In the genomic region with DNA sequence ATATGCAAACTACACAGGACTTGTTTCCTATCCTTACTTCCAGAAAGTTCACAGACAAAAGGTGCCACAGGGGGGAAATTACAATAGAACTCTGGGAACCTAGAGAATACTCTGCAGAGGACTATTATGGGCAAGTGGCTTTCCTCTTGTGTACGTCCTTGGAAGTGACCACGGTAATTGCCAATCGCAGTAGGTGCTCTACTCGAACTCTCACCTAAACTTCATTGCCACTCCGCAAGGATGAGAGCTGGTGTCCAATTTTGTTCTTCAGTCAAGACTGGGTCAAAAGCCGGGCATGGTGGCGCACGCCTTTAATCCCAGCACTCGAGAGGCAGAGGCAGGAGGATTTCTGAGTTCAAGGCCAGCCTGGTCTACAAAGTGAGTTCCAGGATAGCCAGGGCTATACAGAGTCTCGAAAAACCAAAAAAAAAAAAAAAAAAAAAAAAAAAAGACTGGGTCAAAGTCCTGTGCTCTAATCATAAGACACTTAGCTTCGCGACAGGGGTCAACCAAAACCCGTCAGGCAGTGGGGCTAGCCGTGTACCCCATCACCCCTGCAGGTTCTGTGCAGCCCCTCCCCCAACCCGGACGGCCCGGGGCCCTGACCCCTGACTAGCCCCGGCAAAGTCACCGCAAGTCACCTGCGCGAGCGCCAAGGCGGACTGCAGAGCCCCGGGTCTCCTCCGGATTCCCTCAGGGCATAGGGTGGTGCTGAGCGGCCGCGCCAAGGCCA, we compare ENCODE assay signal across 8 mouse cellular contexts. TPM values are rescaled to one million over a fixed set of nuclear protein-coding genes. Genes with fewer than 3 reads are reported as not detected.
A peak's percentile ranks its signal among the peaks of the same experiment; 100 is the strongest.
DNase-seq lines count a peak whose midpoint lies in the region; ATAC-seq and TF ChIP-seq lines count a peak whose summit lies in the region.
"Not testable (repeated sequence)": the region's sequence is repeated elsewhere in the genome, so short reads cannot be mapped to it uniquely, and the experiment has no call there.

No protein-coding gene starts in this region.

- not testable (repeated sequence) for H3K27me3 ChIP-seq in forebrain, embryonic 10.5 days (ENCODE audit: poor library complexity, severe bottlenecking); hindbrain, embryonic 10.5 days (ENCODE audit: insufficient read depth, poor library complexity, severe bottlenecking); lung, embryonic 16.5 days (ENCODE audit: control insufficient read depth, insufficient read depth, low read depth, low read length)

- H3K4me2 ChIP-seq in lung, embryonic 16.5 days (ENCODE audit: low read depth, low read length): peak overlapping the region; percentile 94

- peak; percentile 42 for DNase-seq in ES-CJ7 (ENCODE audit: low read depth, low spot score)
- DNase-seq in cerebellum, adult 11-12 months: peak; percentile 21
- DNase-seq in forebrain, embryonic 10.5 days (ENCODE audit: extremely low spot score, low spot score): peak; percentile 71
- DNase-seq in hindbrain, embryonic 10.5 days (ENCODE audit: low spot score): peak; percentile 75
- peak in 1 of 2 experiments; percentile 43 for DNase-seq in layer of hippocampus, adult 2 months (ENCODE audit: low spot score in 2 of 2)
- peak; percentile 76 for DNase-seq in neural tube, embryonic 10.5 days (ENCODE audit: extremely low spot score, low spot score)
- DNase-seq in testis, postnatal 10 days (ENCODE audit: low spot score): peak; percentile 79

- H3K4me1 ChIP-seq in forebrain, embryonic 10.5 days: peaks cover 20% of the 10 kb centered on the region
- H3K4me1 ChIP-seq in hindbrain, embryonic 10.5 days (replicated peaks): peaks cover 13% of the 10 kb centered on the region
- peaks cover 11% of the 10 kb centered on the region for H3K4me1 ChIP-seq in lung, embryonic 16.5 days (replicated peaks; ENCODE audit: control insufficient read depth, insufficient read depth, low read length)

- peak overlapping the region; percentile 75 for H3K4me3 ChIP-seq in forebrain, embryonic 10.5 days
- peak overlapping the region; percentile 79 for H3K4me3 ChIP-seq in hindbrain, embryonic 10.5 days
- peak overlapping the region; percentile 67 for H3K4me3 ChIP-seq in layer of hippocampus, adult 2 months
- peak overlapping the region; percentile 73 for H3K4me3 ChIP-seq in lung, embryonic 16.5 days (ENCODE audit: low read length)

- WGBS in forebrain, embryonic 10.5 days: 4% methylated on average over 28 of the region's 28 CpGs
- 8% methylated on average over 28 of the region's 28 CpGs for WGBS in hindbrain, embryonic 10.5 days
- 4% methylated on average over 25 of the region's 28 CpGs for WGBS in lung, embryonic 16.5 days

- ATAC-seq in lung, embryonic 16.5 days (ENCODE audit: low read depth): peak; percentile 76

- not testable (repeated sequence) for H3K9me3 ChIP-seq in forebrain, embryonic 10.5 days; hindbrain, embryonic 10.5 days; lung, embryonic 16.5 days (ENCODE audit: control insufficient read depth, low read length)

- peaks cover 38% of the 10 kb centered on the region for H3K36me3 ChIP-seq in forebrain, embryonic 10.5 days (replicated peaks)
- H3K36me3 ChIP-seq in hindbrain, embryonic 10.5 days: peaks cover 32% of the 10 kb centered on the region
- peaks cover 14% of the 10 kb centered on the region for H3K36me3 ChIP-seq in lung, embryonic 16.5 days (ENCODE audit: control insufficient read depth, insufficient read depth, low read length)

- peak overlapping the region; percentile 88 for H3K9ac ChIP-seq in lung, embryonic 16.5 days (ENCODE audit: low read length)

- H3K27ac ChIP-seq in forebrain, embryonic 10.5 days: peak overlapping the region; percentile 93
- peak overlapping the region; percentile 95 for H3K27ac ChIP-seq in hindbrain, embryonic 10.5 days
- H3K27ac ChIP-seq in layer of hippocampus, adult 2 months: peak overlapping the region; percentile 97
- H3K27ac ChIP-seq in lung, embryonic 16.5 days (ENCODE audit: low read length): 0 out of 2 replicates have a peak overlapping the region, but pooled peaks have one; percentile 46

- not testable (repeated sequence) for TF ChIP-seq CTCF in layer of hippocampus, adult 2 months (conservative IDR thresholded peaks at IDR 0.05)

RNA-seq across cellular contexts. Expression of gene Ndufab1, which starts 0.5 kb away (rescaled TPM):
- polyA plus RNA-seq in forebrain, embryonic 10.5 days (2016; fragmentation: Nextera tagmentation; extraction: Ambion mirVana): 757 and 765 TPM in 2 replicates
- 765 and 766 TPM in 2 replicates for polyA plus RNA-seq in hindbrain, embryonic 10.5 days (2016; fragmentation: Nextera tagmentation; extraction: Ambion mirVana)
- total RNA-seq in layer of hippocampus, adult 2 months (2021): 100 to 1,000 TPM; 259 to 306 TPM
- 564 and 584 TPM in 2 replicates for polyA plus RNA-seq in lung, embryonic 16.5 days (2015; fragmentation: Nextera tagmentation; extraction: Ambion mirVana)

RNA-seq across cellular contexts. Expression of gene Palb2, which starts 31.6 kb away (rescaled TPM):
- 27.1 and 30.0 TPM in 2 replicates for polyA plus RNA-seq in forebrain, embryonic 10.5 days (2016; fragmentation: Nextera tagmentation; extraction: Ambion mirVana)
- 18.9 and 21.7 TPM in 2 replicates for polyA plus RNA-seq in hindbrain, embryonic 10.5 days (2016; fragmentation: Nextera tagmentation; extraction: Ambion mirVana)
- 1 to 10 TPM; 1.9 to 2.2 TPM for total RNA-seq in layer of hippocampus, adult 2 months (2021)
- polyA plus RNA-seq in lung, embryonic 16.5 days (2015; fragmentation: Nextera tagmentation; extraction: Ambion mirVana): 15.0 and 18.4 TPM in 2 replicates

RNA-seq across cellular contexts. Expression of gene Dctn5, which starts 31.7 kb away (rescaled TPM):
- 118 and 121 TPM in 2 replicates for polyA plus RNA-seq in forebrain, embryonic 10.5 days (2016; fragmentation: Nextera tagmentation; extraction: Ambion mirVana)
- polyA plus RNA-seq in hindbrain, embryonic 10.5 days (2016; fragmentation: Nextera tagmentation; extraction: Ambion mirVana): 130 and 137 TPM in 2 replicates
- 100 to 1,000 TPM; 101 to 104 TPM for total RNA-seq in layer of hippocampus, adult 2 months (2021)
- 116 and 117 TPM in 2 replicates for polyA plus RNA-seq in lung, embryonic 16.5 days (2015; fragmentation: Nextera tagmentation; extraction: Ambion mirVana)

RNA-seq across cellular contexts. Expression of gene Ears2, which starts 34.1 kb away (rescaled TPM):
- polyA plus RNA-seq in forebrain, embryonic 10.5 days (2016; fragmentation: Nextera tagmentation; extraction: Ambion mirVana): 18.6 and 20.9 TPM in 2 replicates
- polyA plus RNA-seq in hindbrain, embryonic 10.5 days (2016; fragmentation: Nextera tagmentation; extraction: Ambion mirVana): 16.4 and 18.3 TPM in 2 replicates
- 10 to 100 TPM in 1 of 2 experiments, 1 to 10 TPM in 1; 9.7 to 10.0 TPM for total RNA-seq in layer of hippocampus, adult 2 months (2021)
- polyA plus RNA-seq in lung, embryonic 16.5 days (2015; fragmentation: Nextera tagmentation; extraction: Ambion mirVana): 12.2 and 12.8 TPM in 2 replicates

RNA-seq across cellular contexts. Expression of gene Ubfd1, which starts 34.2 kb away (rescaled TPM):
- 65.6 and 66.0 TPM in 2 replicates for polyA plus RNA-seq in forebrain, embryonic 10.5 days (2016; fragmentation: Nextera tagmentation; extraction: Ambion mirVana)
- 64.3 and 70.0 TPM in 2 replicates for polyA plus RNA-seq in hindbrain, embryonic 10.5 days (2016; fragmentation: Nextera tagmentation; extraction: Ambion mirVana)
- total RNA-seq in layer of hippocampus, adult 2 months (2021): 10 to 100 TPM; 49.6 to 50.7 TPM
- polyA plus RNA-seq in lung, embryonic 16.5 days (2015; fragmentation: Nextera tagmentation; extraction: Ambion mirVana): 43.5 and 44.4 TPM in 2 replicates

Comparison
In these comparisons a context has a peak if more than half of its experiments do, and no peak if none do; other contexts are left out.
1. H3K27ac ChIP-seq: peak in every context shown above with its lines; median percentile 97 in layer of hippocampus, adult 2 months; 95 in hindbrain, embryonic 10.5 days; 93 in forebrain, embryonic 10.5 days; 46 in lung, embryonic 16.5 days.